Mouse (Mus musculus) brain, embryonic 14.5 days (tissue): ENCODE measurements around the gene Hrh3.

Experiments
- CTCF ChIP-seq: fragments of 200-500 bp; IDR thresholded peaks from 2 replicates; pipeline ENCODE4 v1.5.1; 2012; ENCODE audit warnings: inconsistent platforms, mild to moderate bottlenecking, moderate library complexity, borderline replicate concordance; ENCODE audit not compliant: insufficient read depth, insufficient read length; ENCODE audit errors: extremely low read depth
- POLR2A ChIP-seq: fragments of 200-500 bp; IDR thresholded peaks from 2 replicates; pipeline ENCODE4 v1.6.1; 2012; ENCODE audit warnings: mild to moderate bottlenecking, inconsistent platforms, borderline replicate concordance; ENCODE audit not compliant: poor library complexity, insufficient read depth, insufficient read length, severe bottlenecking; ENCODE audit errors: extremely low read depth

- TF ChIP-seq CTCF (no peak), POLR2A (no peak)
Observed at GRCm38 (mm10) chr2:180147379-180147778, 43.1 kb upstream of the Hrh3 start.
